Mouse (Mus musculus) E14TG2a.4 (cell line): ENCODE data around the gene Farp1.

Experiments
- CTCF ChIP-seq: conservative IDR thresholded peaks from 2 replicates; pipeline ENCODE4 v1.5.1; 2014; ENCODE audit warnings: low read length
- NANOG ChIP-seq: IDR thresholded peaks from 2 replicates; pipeline ENCODE4 v1.6.1; 2014; ENCODE audit warnings: borderline replicate concordance, low read length, mixed read lengths
- POU5F1 ChIP-seq: IDR thresholded peaks from 2 replicates; pipeline ENCODE4 v1.6.1; 2014; ENCODE audit warnings: low read length, borderline replicate concordance

DNA sequence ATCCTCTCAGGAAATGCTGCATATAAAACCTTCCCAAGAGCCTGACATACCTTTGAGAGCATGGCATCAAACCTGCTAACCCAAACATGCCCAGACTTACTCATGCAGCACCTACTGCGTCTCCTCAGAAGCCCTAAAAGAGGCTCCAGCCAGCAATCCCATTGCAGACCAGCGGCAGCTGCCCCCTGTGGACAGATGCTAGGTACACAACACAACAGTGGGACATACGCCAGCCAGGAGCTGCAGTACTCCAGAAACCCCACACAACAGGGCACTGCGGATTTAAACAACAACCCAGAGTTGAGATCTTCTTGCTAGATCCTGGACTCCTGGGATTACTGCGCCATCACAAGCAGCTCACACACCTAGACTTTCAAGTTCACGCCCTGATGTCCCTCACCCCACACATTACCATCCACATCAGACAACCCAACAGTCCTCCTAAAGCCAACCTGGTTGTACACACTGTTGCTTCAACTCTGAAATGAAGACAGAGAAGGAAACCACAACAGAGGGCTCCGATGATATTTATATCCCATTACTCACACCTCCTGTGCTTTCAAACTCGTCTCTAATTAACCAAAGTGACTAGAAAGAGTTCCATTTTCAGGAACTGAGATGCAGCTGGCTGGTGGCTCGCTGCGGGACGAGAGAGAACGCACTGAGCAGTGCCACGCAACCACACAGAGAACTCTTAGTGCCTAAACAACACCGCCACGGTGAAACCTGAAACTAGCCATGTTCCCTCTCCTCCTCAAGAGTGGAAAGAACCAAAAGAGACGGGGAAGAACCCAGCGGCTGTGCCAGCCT lies 289.7 kb downstream of the Farp1 start:
- TF ChIP-seq CTCF (no peak), NANOG (no peak), POU5F1 (no peak)
